Mouse (Mus musculus) CD4-positive naive resting alpha-beta T cell, adult 57 days (primary cell): ENCODE data around the gene Il17f. TPM values are rescaled to one million over a fixed set of nuclear protein-coding genes. Genes with fewer than 3 reads are reported as not detected.

ENCODE experiments used
- total RNA-seq: library from RNA; stranded (reverse); gene quantifications from one replicate; pipeline ENCODE4 v1.2.4, GENCODE M21; 2023

Il17f gene
- 2.1 TPM for total RNA-seq

GRCm38 (mm10) chr1:20790517-20790916, at the start of gene Il17f:
Gene Il17f, minus strand, starts transcription at chr1:20790617.

GRCm38 (mm10) chr1:20819771-20820605, 29.6 kb upstream of the Il17f start, which contains the start of gene Mcm3:
Gene Mcm3, minus strand, starts transcription at chr1:20820312.

GRCm38 (mm10) chr1:20730903-20731302, 59.5 kb downstream of the Il17f start, which contains the start of gene Il17a:
Gene Il17a, plus strand, starts transcription at chr1:20730905.

Other genes starting within 250 kb of the Il17f start
- not detected for gene Pkhd1, start 172.6 kb downstream of the Il17f start, total RNA-seq
- gene Il17a, start 59.7 kb downstream of the Il17f start, total RNA-seq, result not detected
- 50.5 TPM for gene Mcm3, start 29.7 kb upstream of the Il17f start, total RNA-seq
- 7.2 TPM for gene Paqr8, start 100.0 kb upstream of the Il17f start, total RNA-seq
- 0.80 TPM for gene Efhc1, start 161.0 kb upstream of the Il17f start, total RNA-seq